Comparison of ENCODE assay signal across 17 mouse cellular contexts in the genomic region with DNA sequence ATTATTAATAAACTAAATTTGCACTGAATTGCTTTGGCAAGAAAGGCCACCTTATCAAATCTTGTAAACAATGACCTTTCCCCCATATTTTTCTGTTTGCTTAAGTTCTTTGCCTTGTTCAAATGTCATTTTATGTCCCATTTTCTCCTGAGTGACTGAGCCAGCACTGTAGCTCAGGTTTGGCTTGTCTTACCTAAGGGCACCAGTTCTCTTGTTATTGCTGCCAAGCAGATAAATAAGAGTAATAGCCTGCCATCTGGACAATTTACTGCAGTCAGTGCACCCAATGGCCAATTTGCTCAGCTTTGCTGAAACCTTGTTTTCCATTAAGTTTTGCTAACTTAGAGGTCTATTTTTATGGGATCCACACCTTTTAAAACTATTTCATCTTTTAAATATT.
DNase-seq lines count a peak whose midpoint lies in the region; ATAC-seq lines count a peak whose summit lies in the region.
"Had no signal": no experiment of that assay in that cellular context is flagged by ENCODE, and none has a peak within 500 bp of the region (broad histone marks: within the 10 kb centered on the region; RNA-seq: fewer than 3 reads in every experiment).

No protein-coding gene starts in this region.

- intact Hi-C loops in left cerebral cortex, postnatal 14 days (cut with DNase I), result no loop called here

- no peak for ATAC-seq in erythroblast, adult 5-6 weeks (replicated peaks; ENCODE audit: low FRiP score, poor library complexity, severe bottlenecking)
- ATAC-seq: forebrain, embryonic 14.5 days; forebrain, postnatal 0 days; intestine, postnatal 0 days; Patski had no signal

- DNase-seq in cerebellum, adult 11 months, result peak; percentile 2
- DNase-seq in cerebellum, adult 8-10 months, result no peak
- peak; percentile 7 for DNase-seq in cerebellum, adult 11-12 months
- peak; percentile 28 for DNase-seq in cerebellum, adult 9-11 months
- peak; percentile 4 to 11 for DNase-seq in cerebellum, postnatal 36 days
- no peak for DNase-seq in left cerebral cortex, postnatal 14 days (ENCODE audit: low spot score in 2 of 2)
- DNase-seq: adrenal gland, postnatal 10 days; adrenal gland, postnatal 36 days; B cell, adult 2 months; forebrain, postnatal 0 days; gastrocnemius, adult 2 months; gastrocnemius, postnatal 14 days; heart, adult 11 months had no signal

Comparison
In these comparisons a context has a peak if more than half of its experiments do, and no peak if none do; other contexts are left out.
1. DNase-seq: peak in cerebellum, adult 11 months (single experiment), cerebellum, adult 11-12 months (single experiment), cerebellum, adult 9-11 months (single experiment) and cerebellum, postnatal 36 days (2 of 2); none in cerebellum, adult 8-10 months (single experiment) and left cerebral cortex, postnatal 14 days (0 of 2).